ENCODE assay signal across 7 mouse cellular contexts in genomic region chr9:95511472-95512330, GRCm38 (mm10). TPM values are rescaled to one million over a fixed set of nuclear protein-coding genes. Genes with fewer than 3 reads are reported as not detected.
A peak's percentile ranks its signal among the peaks of the same experiment; 100 is the strongest.
DNase-seq lines count a peak whose midpoint lies in the region; ATAC-seq lines count a peak whose summit lies in the region.

TSS of gene U2surp (minus strand) at chr9:95511996.

- WGBS in intestine, embryonic 16.5 days = under 1% methylated on average over 74 of the region's 74 CpGs
- under 1% methylated on average over 74 of the region's 74 CpGs for WGBS in midbrain, embryonic 11.5 days

- H3K4me1 ChIP-seq in intestine, embryonic 16.5 days (ENCODE audit: control insufficient read depth, insufficient read depth, low read length) = peaks cover 8% of the 10 kb centered on the region; the same call in 1 of the 2 replicates
- H3K4me1 ChIP-seq in midbrain, embryonic 11.5 days (ENCODE audit: control insufficient read depth, insufficient read depth, low read length) = peaks cover 12% of the 10 kb centered on the region; the same call in 1 of the 2 replicates

- peak; percentile 96 for ATAC-seq in intestine, embryonic 16.5 days
- ATAC-seq in midbrain, embryonic 11.5 days (ENCODE audit: low FRiP score) = peak; percentile 96

- no peaks in the 10 kb centered on the region for H3K36me3 ChIP-seq in intestine, embryonic 16.5 days (ENCODE audit: control insufficient read depth, insufficient read depth, low read length)
- H3K36me3 ChIP-seq in midbrain, embryonic 11.5 days (ENCODE audit: control insufficient read depth, insufficient read depth, low read length) = peaks cover 2% of the 10 kb centered on the region; the same call in 1 of the 2 replicates

- no peaks in the 10 kb centered on the region for H3K9me3 ChIP-seq in intestine, embryonic 16.5 days (ENCODE audit: control insufficient read depth, low read length)
- H3K9me3 ChIP-seq in midbrain, embryonic 11.5 days (ENCODE audit: control insufficient read depth, low read length) = no peaks in the 10 kb centered on the region

- H3K27ac ChIP-seq in intestine, embryonic 16.5 days (ENCODE audit: low read length) = peak within 1 kb of the TSS; percentile 95
- H3K27ac ChIP-seq in midbrain, embryonic 11.5 days (ENCODE audit: low read depth, low read length) = peak within 1 kb of the TSS; percentile 50

- DNase-seq in adrenal gland, adult 8-10 months = peak; percentile 96
- peak; percentile 93 for DNase-seq in embryo, embryonic 9.5 days (ENCODE audit: extremely low spot score)
- peak; percentile 87 to 97 for DNase-seq in gastrocnemius, postnatal 4 days (ENCODE audit: low spot score in 2 of 2)
- peak; percentile 96 to 98 for DNase-seq in left cerebral cortex, postnatal 36 days (ENCODE audit: low spot score in 2 of 2)
- DNase-seq in midbrain, embryonic 11.5 days (ENCODE audit: low spot score, missing footprints) = peak; percentile 99
- DNase-seq in skeletal muscle tissue, adult 2 months (ENCODE audit: low read depth, low spot score) = peak; percentile 94

- H3K27me3 ChIP-seq in intestine, embryonic 16.5 days (replicated peaks; ENCODE audit: control insufficient read depth, insufficient read depth, low read length) = no peaks in the 10 kb centered on the region
- no peaks in the 10 kb centered on the region for H3K27me3 ChIP-seq in midbrain, embryonic 11.5 days (ENCODE audit: control insufficient read depth, insufficient read depth, low read length)

- H3K9ac ChIP-seq in intestine, embryonic 16.5 days (ENCODE audit: low read depth, low read length) = peak within 1 kb of the TSS; percentile 99
- H3K9ac ChIP-seq in midbrain, embryonic 11.5 days (ENCODE audit: low read length) = peak within 1 kb of the TSS; percentile 93

- H3K4me2 ChIP-seq in intestine, embryonic 16.5 days (ENCODE audit: low read depth, low read length) = peak within 1 kb of the TSS; percentile 79
- peak within 1 kb of the TSS; percentile 85 for H3K4me2 ChIP-seq in midbrain, embryonic 11.5 days

- intact Hi-C loops in left cerebral cortex, postnatal 36 days (cut with DNase I) = no loop called here

- H3K4me3 ChIP-seq in intestine, embryonic 16.5 days (ENCODE audit: low read length) = peak within 1 kb of the TSS; percentile 97
- H3K4me3 ChIP-seq in midbrain, embryonic 11.5 days (ENCODE audit: low read depth, low read length) = peak within 1 kb of the TSS; percentile 97

RNA-seq across cellular contexts. Expression of gene U2surp, which starts in this region (rescaled TPM):
- total RNA-seq in adrenal gland, adult 8-10 months (2022) = 10 to 100 TPM; 49.6 to 66.1 (median 61.3) TPM
- 10 to 100 TPM; 42.3 to 49.2 TPM for total RNA-seq in gastrocnemius, postnatal 4 days (2021)
- polyA plus RNA-seq in intestine, embryonic 16.5 days (2015; fragmentation: Nextera tagmentation; extraction: Ambion mirVana) = 103 and 109 TPM in 2 replicates
- total RNA-seq in left cerebral cortex, postnatal 36 days (2021) = 10 to 100 TPM; 57.8 to 71.5 TPM
- 157 and 169 TPM in 2 replicates for polyA plus RNA-seq in midbrain, embryonic 11.5 days (2014; fragmentation: Nextera tagmentation; extraction: Ambion mirVana)

Comparison
In these comparisons a context has a peak if more than half of its experiments do, and no peak if none do; other contexts are left out.
1. Peak in every context shown above with its lines: DNase-seq, ATAC-seq, H3K4me3 ChIP-seq and H3K27ac ChIP-seq.